Mouse (Mus musculus): ENCODE measurements at regions not wholly inside any gene's neighbourhood (a gene's known extent, or its start where the extent isn't known, plus 50 kb on each side); places are given as distances from the start of the nearest gene placed in this dataset.

GRCm38 (mm10) chr8:54330106-54330505 is 199.3 kb upstream of the Asb5 start:
- no peak for DNase-seq (ENCODE audit: low spot score in 2 of 2)

DNA sequence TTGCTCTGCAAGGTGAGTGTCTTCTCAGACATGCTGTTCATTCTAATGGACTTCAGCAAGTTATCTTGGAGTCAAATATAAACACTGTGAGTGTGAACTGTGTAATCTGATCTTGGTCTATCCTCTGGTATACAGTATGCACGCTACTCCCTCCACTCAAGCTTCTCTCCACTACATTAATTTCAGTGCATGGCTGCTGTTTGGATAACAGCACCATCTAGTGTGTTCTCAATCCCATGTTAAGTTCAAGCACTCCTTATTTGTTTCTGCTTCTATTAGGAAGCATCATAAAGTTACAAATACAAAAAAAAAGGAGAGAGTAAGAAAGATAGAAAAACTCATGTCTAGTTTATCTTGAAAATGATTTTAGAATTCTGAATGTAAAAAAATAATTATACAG is 197.5 kb upstream of the Asb5 start:
- DNase-seq (ENCODE audit: low spot score in 2 of 2), result no peak

- no peak for DNase-seq (ENCODE audit: low spot score in 2 of 2)
Measured at GRCm38 (mm10) chr8:54351123-54351522, 178.3 kb upstream of the Asb5 start.

GRCm38 (mm10) chr8:54361716-54362115 is 167.7 kb upstream of the Asb5 start:
- DNase-seq (ENCODE audit: low spot score in 2 of 2), result no peak

GRCm38 (mm10) chr8:54370501-54370900 is 158.9 kb upstream of the Asb5 start:
- DNase-seq (ENCODE audit: low spot score in 2 of 2), result no peak

GRCm38 (mm10) chr8:54371073-54371472 is 158.3 kb upstream of the Asb5 start:
- no peak for DNase-seq (ENCODE audit: low spot score in 2 of 2)

DNA sequence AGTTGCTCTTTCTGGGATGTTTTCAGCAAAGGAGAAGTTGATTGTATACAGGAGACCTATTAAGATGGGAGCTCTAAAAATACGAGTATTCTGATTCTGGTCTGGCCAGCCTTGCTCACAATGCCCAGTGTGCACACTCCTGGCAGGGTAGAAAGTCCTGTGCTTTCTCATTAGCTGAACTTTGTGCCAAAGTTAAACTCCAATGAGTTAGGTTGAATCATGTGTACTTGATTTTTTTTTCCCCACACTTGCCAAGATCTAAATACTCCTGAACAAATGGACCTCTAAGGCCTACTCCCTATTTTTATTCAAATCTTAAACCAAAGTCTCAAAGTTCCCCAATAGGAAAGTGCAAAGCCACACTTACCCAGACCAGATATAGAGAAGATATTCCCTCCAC is 156.5 kb upstream of the Asb5 start:
- no peak for DNase-seq (ENCODE audit: low spot score in 2 of 2)

- DNase-seq (ENCODE audit: low spot score in 2 of 2), result peak in 1 of 2 experiments; percentile 4
Measured at GRCm38 (mm10) chr8:54375373-54376098, 153.8 kb upstream of the Asb5 start.

- DNase-seq (ENCODE audit: low spot score in 2 of 2), result no peak
Measured at GRCm38 (mm10) chr8:54380191-54380590, 149.2 kb upstream of the Asb5 start.

- no peak for DNase-seq (ENCODE audit: low spot score in 2 of 2)
Measured at GRCm38 (mm10) chr8:54392866-54393265, 136.5 kb upstream of the Asb5 start.

DNA sequence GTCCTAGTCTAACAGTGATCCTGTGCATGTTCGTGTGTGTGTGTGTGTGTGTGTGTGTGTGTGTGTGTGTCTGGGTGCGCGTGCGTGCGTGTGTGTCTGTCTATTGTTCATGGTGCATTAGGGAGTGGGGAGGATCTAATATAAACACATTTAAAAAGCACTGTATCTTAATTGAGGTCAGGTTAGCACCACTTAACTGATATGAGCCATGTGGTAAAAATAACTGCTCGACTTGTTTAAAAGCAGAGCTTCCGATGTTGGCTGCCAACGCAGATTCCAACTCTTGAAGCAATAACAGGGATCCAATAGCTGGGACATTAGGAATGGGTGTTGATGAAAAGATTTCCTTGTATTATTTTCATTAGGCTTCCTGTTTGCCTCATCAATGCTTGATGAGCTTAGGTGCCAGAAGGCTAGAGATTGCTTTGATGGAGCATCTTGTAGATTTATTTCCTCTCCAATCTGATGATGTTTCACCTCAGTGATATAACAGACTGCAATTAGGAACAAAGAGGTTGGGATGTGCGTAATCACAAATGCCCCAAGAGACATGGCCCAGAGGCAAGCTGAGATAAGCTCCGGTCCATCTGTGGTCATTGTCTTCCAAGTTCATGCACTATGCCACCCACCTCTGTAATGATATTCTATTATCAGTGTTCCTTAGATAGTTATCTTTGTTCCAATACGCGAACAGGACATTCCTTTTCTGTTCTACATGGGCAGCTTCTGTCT is 135.7 kb upstream of the Asb5 start:
- DNase-seq (ENCODE audit: low spot score in 2 of 2), result no peak

GRCm38 (mm10) chr8:54405723-54406122 is 123.7 kb upstream of the Asb5 start:
- no peak for DNase-seq (ENCODE audit: low spot score in 2 of 2)

DNA sequence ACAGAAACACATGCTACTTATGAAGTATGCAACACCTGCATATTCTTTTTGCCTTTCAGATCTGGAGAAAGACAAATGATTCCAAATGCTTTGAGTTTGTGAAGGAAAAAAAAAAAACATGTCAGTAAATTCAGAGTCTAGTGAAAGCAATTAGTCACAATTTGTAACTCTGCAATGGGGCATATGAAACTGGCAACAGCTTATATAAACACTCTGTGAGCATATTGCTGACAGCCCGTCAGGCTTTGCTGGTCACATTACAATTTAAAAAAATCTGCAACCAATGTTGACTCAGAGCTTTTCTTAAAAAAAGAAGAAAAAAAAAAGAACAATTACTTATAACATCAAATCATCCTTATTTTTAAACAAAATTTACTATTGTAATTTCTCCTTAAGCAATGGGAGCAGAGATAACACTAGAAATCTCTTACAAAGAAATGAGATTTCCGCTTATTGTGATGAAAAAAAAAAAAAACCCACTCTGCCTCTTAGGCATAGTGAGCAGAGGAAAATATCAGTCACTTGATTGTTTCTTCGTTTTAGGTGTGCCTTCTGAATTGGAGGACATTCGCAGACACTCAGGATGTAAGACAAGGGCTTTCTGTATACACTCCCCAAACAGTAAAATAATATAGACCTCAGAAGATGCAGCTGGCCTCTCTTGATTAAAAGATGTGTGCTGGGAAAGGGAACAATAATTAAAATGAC is 115.1 kb upstream of the Asb5 start:
- DNase-seq (ENCODE audit: low spot score in 2 of 2), result no peak

GRCm38 (mm10) chr8:54416691-54417090 is 112.7 kb upstream of the Asb5 start:
- peak in 1 of 2 experiments; percentile 42 for DNase-seq (ENCODE audit: low spot score in 2 of 2)

DNA sequence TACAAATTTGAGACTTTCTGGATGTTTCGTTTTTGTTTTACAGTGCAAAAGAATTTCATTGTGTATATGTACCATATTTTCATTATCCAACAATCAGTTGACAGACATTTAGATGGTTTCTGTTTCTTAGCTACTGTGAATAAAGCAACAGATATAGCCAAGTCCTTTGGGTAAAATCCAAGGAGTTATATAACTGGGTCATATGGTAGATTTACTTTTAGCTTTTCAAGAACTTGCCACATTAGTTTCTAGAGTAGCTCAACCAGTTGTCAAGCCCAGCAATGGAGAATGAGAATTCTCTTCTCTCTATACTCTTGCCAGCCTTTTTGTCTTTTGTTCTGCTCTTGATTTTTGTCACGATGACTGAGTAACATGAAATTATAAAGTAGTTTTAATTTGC is 111.3 kb upstream of the Asb5 start:
- no peak for DNase-seq (ENCODE audit: low spot score in 2 of 2)

DNA sequence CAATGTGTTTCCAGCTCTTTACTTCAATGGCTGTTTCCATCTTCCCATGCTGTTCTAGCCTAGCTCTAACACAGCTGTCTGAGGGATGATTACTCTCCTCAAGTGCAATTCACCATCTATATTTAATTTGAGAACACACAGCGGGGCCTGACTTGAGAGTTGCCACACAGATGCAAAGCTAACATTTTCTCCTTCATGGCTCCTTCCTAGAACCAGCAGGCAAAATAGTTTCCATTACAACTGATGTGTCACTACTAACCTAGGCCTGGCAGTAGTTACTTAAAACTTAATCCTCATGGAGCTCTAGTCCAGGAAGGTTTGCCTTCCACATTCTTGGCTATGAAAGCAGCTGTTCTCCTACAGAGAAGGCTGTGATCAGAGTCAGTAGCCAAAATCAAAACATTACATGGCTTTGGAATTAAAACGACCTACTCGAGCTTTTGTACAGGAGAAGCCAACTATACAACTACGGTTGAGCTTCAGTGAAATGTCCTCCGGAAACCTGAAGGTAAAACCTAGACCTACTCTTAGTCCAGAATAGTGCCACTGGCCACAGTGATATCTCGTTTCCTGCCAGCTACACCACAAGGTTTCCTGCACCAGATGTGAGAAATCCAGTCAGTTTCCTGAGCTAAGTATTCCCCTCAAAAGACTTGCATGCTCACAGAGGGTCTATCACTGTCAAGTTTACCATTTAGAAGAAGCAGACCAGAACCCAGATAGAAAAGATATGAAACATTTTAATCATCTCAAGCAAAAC is 108.9 kb upstream of the Asb5 start:
- DNase-seq (ENCODE audit: low spot score in 2 of 2), result no peak

DNA sequence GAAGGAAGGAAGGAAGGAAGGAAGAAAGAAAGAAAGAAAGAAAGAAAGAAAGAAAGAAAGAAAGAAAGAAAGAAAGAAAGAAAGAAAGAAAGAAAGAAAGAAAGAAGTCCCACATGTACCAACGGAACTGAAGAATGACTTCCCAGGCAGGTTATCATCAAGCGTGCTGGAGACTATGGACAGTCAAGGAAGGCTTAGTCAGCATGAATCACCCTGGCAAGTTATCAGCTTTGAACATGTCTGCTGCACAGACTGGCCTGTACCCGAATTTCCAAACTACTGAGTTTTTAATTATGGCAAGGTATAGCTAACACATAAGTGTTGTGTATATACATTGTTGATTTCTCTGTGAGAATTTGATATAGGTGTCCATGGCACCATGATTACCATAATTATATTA is 104.3 kb upstream of the Asb5 start:
- no peak for DNase-seq (ENCODE audit: low spot score in 2 of 2)

GRCm38 (mm10) chr8:54435694-54436093 is 93.7 kb upstream of the Asb5 start:
- DNase-seq (ENCODE audit: low spot score in 2 of 2), result no peak

DNA sequence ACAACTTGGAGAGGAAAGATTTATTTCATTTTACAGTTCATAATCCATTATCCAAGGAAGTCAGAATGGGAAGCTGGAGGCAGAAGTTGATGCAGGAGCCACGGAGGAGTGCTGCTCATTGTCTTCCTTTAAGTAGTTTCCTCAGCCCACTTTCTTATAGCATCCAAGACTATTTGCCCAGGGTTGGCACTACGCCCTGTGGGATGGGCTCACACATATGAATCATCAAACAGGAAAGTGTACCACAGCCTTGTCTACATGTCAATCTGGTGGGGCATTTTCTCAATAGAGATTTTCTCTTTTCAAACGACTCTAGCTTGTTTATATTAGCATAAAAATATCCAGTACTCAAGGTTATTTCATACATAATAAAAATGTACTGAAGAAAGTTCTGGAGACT is 88.2 kb upstream of the Asb5 start:
- no peak for DNase-seq (ENCODE audit: low spot score in 2 of 2)

- no peak for DNase-seq (ENCODE audit: low spot score in 2 of 2)
Measured at GRCm38 (mm10) chr8:54442395-54442794, 87.0 kb upstream of the Asb5 start.

DNA sequence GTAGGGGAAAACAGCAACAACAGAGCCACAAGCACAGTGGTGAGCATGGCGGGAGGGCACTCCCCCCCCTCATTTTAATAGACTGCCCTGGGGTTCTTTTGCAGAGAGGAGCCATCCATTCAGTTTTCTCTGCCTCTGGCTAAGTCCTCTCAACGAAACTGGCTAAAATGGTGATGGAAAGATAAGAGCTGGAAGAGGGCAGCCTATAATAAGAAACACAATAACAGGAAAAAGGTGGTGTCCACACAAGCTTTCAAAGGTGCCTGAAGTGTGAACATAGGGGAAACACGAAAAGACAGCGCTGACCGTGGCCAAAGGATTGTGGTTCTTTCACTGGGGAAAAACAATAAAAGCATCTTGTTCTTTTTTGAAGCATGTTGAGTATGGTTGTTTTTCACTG is 83.0 kb upstream of the Asb5 start:
- no peak for DNase-seq (ENCODE audit: low spot score in 2 of 2)

GRCm38 (mm10) chr8:54449811-54450210 is 79.6 kb upstream of the Asb5 start:
- no peak for DNase-seq (ENCODE audit: low spot score in 2 of 2)

Measured in right cerebral cortex, postnatal 36 days (tissue).